Mouse (Mus musculus): ENCODE data around the gene Asxl2. TPM values are rescaled to one million over a fixed set of nuclear protein-coding genes. Genes with fewer than 3 reads are reported as not detected.
A peak's percentile ranks its signal among the peaks of the same experiment; 100 is the strongest.
"Not testable (repeated sequence)": the region's sequence is repeated elsewhere in the genome, so short reads cannot be mapped to it uniquely, and the experiment has no call there.

Asxl2 gene
- polyA plus RNA-seq, 1 experiment from 2014 or later = 19.4 TPM

GRCm38 (mm10) chr12:3396931-3397330, 29.7 kb upstream of the Asxl2 start:
- Histone ChIP-seq H3K9ac (replicated peaks) (no peak overlapping the region), H3K27ac (no peak overlapping the region), H3K36me3 (peaks cover 67% of the 10 kb centered on the region), H3K4me3 (replicated peaks) (no peak overlapping the region), H3K4me2 (no peak overlapping the region), H3K4me1 (replicated peaks) (no peaks in the 10 kb centered on the region), H3K27me3 (no peaks in the 10 kb centered on the region), H3K9me3 (no peaks in the 10 kb centered on the region)
- no peak for ATAC-seq (ENCODE audit: insufficient number of reproducible peaks, insufficient read depth, low FRiP score, low TSS enrichment, low read depth)
- 88% methylated on average over 8 of the region's 8 CpGs for WGBS

DNA sequence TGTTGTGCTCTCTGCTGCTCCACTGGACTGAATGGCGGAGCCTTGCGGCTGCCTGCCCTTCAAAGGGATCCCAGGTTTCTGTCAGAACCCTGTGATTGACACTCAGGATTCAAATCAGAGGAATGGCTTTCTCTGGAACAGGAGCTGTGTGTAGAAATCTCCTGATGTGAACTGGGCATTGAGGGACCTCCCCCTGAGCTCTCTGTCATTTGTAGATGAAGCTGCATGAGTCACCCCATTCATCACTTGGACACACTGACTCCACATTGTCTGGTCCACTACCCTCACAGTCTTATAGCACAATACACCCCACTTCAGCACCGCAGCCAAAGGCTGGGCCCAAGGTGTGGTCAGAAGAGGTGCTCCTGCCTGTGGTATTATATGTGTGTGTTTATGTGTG, 21.0 kb upstream of the Asxl2 start:
- WGBS = 92% methylated on average over 3 of the region's 3 CpGs
- H3K9ac ChIP-seq (replicated peaks); H3K9me3 ChIP-seq; H3K4me2 ChIP-seq; ATAC-seq (ENCODE audit: insufficient number of reproducible peaks, insufficient read depth, low FRiP score, low TSS enrichment, low read depth); H3K27me3 ChIP-seq; H3K27ac ChIP-seq; H3K4me1 ChIP-seq (replicated peaks); H3K4me3 ChIP-seq (replicated peaks): not testable (repeated sequence)
- peaks cover 63% of the 10 kb centered on the region for H3K36me3 ChIP-seq

- no peak overlapping the region for H3K9ac ChIP-seq (replicated peaks)
- H3K27ac ChIP-seq = no peak overlapping the region
- peaks cover 54% of the 10 kb centered on the region for H3K36me3 ChIP-seq
- H3K4me1 ChIP-seq (replicated peaks) = no peaks in the 10 kb centered on the region
- no peak overlapping the region for H3K4me2 ChIP-seq
- H3K9me3 ChIP-seq = no peaks in the 10 kb centered on the region
- no peak for ATAC-seq (ENCODE audit: insufficient number of reproducible peaks, insufficient read depth, low FRiP score, low TSS enrichment, low read depth)
- whole genome bisulfite sequencing = 90% methylated on average over 6 of the region's 6 CpGs
- no peaks in the 10 kb centered on the region for H3K27me3 ChIP-seq
- no peak overlapping the region for H3K4me3 ChIP-seq (replicated peaks)
Measured at GRCm38 (mm10) chr12:3406585-3406984, 20.1 kb upstream of the Asxl2 start.

GRCm38 (mm10) chr12:3414956-3415355, 11.7 kb upstream of the Asxl2 start:
- H3K4me3 ChIP-seq (replicated peaks) = no peak overlapping the region
- WGBS = 92% methylated on average over 4 of the region's 4 CpGs
- H3K36me3 ChIP-seq = peaks cover 22% of the 10 kb centered on the region
- H3K27me3 ChIP-seq = no peaks in the 10 kb centered on the region
- H3K4me2 ChIP-seq = no peak overlapping the region
- H3K4me1 ChIP-seq (replicated peaks) = no peaks in the 10 kb centered on the region
- H3K9ac ChIP-seq (replicated peaks) = no peak overlapping the region
- ATAC-seq (ENCODE audit: insufficient number of reproducible peaks, insufficient read depth, low FRiP score, low TSS enrichment, low read depth) = no peak
- H3K27ac ChIP-seq = no peak overlapping the region
- H3K9me3 ChIP-seq = peaks cover 8% of the 10 kb centered on the region; the same call in 1 of the 2 replicates

- peaks cover 43% of the 10 kb centered on the region for H3K36me3 ChIP-seq
- WGBS = 91% methylated on average over 3 of the region's 3 CpGs
- no peak for ATAC-seq (ENCODE audit: insufficient number of reproducible peaks, insufficient read depth, low FRiP score, low TSS enrichment, low read depth)
- no peak overlapping the region for H3K27ac ChIP-seq
- H3K4me2 ChIP-seq = no peak overlapping the region
- H3K4me1 ChIP-seq (replicated peaks) = no peaks in the 10 kb centered on the region
- H3K27me3 ChIP-seq = no peaks in the 10 kb centered on the region
- H3K4me3 ChIP-seq (replicated peaks) = no peak overlapping the region
- no peak overlapping the region for H3K9ac ChIP-seq (replicated peaks)
- H3K9me3 ChIP-seq = peaks cover 8% of the 10 kb centered on the region; the same call in 1 of the 2 replicates
Measured at GRCm38 (mm10) chr12:3418761-3419160, 7.9 kb upstream of the Asxl2 start.

GRCm38 (mm10) chr12:3420519-3420918, 6.1 kb upstream of the Asxl2 start:
- H3K9me3 ChIP-seq = no peaks in the 10 kb centered on the region
- H3K4me1 ChIP-seq (replicated peaks) = peaks cover 8% of the 10 kb centered on the region
- no peak overlapping the region for H3K4me3 ChIP-seq (replicated peaks)
- H3K4me2 ChIP-seq = no peak overlapping the region
- H3K9ac ChIP-seq (replicated peaks) = no peak overlapping the region
- H3K27me3 ChIP-seq = no peaks in the 10 kb centered on the region
- ATAC-seq (ENCODE audit: insufficient number of reproducible peaks, insufficient read depth, low FRiP score, low TSS enrichment, low read depth) = no peak
- 95% methylated on average over 2 of the region's 2 CpGs for WGBS
- peaks cover 36% of the 10 kb centered on the region for H3K36me3 ChIP-seq
- no peak overlapping the region for H3K27ac ChIP-seq

- WGBS = 95% methylated on average over 1 of the region's 1 CpGs
- peaks cover 25% of the 10 kb centered on the region for H3K36me3 ChIP-seq
- no peak overlapping the region for H3K9ac ChIP-seq (replicated peaks)
- no peak overlapping the region for H3K4me3 ChIP-seq (replicated peaks)
- no peaks in the 10 kb centered on the region for H3K27me3 ChIP-seq
- H3K4me1 ChIP-seq (replicated peaks) = peaks cover 11% of the 10 kb centered on the region
- no peak overlapping the region for H3K27ac ChIP-seq
- no peak for ATAC-seq (ENCODE audit: insufficient number of reproducible peaks, insufficient read depth, low FRiP score, low TSS enrichment, low read depth)
- no peaks in the 10 kb centered on the region for H3K9me3 ChIP-seq
- no peak overlapping the region for H3K4me2 ChIP-seq
Measured at GRCm38 (mm10) chr12:3422786-3423185, 3.9 kb upstream of the Asxl2 start.

DNA sequence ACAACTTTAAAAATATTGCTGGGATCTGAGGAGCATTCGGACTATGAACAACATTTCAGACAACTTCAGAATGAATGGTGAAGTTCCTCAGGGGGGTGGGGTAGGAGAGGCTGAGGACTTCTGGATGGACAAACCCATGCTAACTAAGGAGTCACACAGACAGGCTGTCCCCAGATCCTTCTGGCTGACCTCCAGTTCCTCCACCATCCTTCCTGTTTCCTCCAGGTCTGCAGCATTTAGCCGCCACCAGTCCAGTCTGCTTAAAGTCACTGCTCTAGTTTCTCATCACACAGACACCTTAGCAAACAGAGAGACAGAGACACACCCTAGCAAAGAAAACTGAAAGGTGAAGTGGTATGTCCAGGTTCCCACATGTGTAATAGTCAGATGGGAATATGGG, 2.5 kb upstream of the Asxl2 start:
- Histone ChIP-seq H3K27ac (no peak overlapping the region), H3K27me3 (no peaks in the 10 kb centered on the region), H3K4me3 (replicated peaks) (no peak overlapping the region), H3K4me2 (no peak overlapping the region), H3K4me1 (replicated peaks) (peaks cover 15% of the 10 kb centered on the region), H3K9me3 (no peaks in the 10 kb centered on the region), H3K9ac (replicated peaks) (no peak overlapping the region), H3K36me3 (peaks cover 21% of the 10 kb centered on the region)
- no peak for ATAC-seq (ENCODE audit: insufficient number of reproducible peaks, insufficient read depth, low FRiP score, low TSS enrichment, low read depth)
- WGBS = 90% methylated on average over 2 of the region's 2 CpGs

- ATAC-seq (ENCODE audit: insufficient number of reproducible peaks, insufficient read depth, low FRiP score, low TSS enrichment, low read depth) = no peak
- 47% methylated on average over 15 of the region's 15 CpGs for WGBS
- H3K4me3 ChIP-seq (replicated peaks) = peak overlapping the region; percentile 78
- H3K36me3 ChIP-seq = peaks cover 21% of the 10 kb centered on the region
- H3K27me3 ChIP-seq = no peaks in the 10 kb centered on the region
- peak overlapping the region; percentile 96 for H3K27ac ChIP-seq
- peak overlapping the region; percentile 38 for H3K9ac ChIP-seq (replicated peaks)
- no peaks in the 10 kb centered on the region for H3K9me3 ChIP-seq
- H3K4me1 ChIP-seq (replicated peaks) = peaks cover 15% of the 10 kb centered on the region
- H3K4me2 ChIP-seq = peak overlapping the region; percentile 61
Measured at GRCm38 (mm10) chr12:3425375-3426341, 999 bp upstream of the Asxl2 start.

- Histone ChIP-seq H3K4me3 (replicated peaks) (peak overlapping the region; percentile 78), H3K4me1 (replicated peaks) (peaks cover 15% of the 10 kb centered on the region), H3K9ac (replicated peaks) (peak overlapping the region; percentile 85), H3K9me3 (no peaks in the 10 kb centered on the region), H3K27me3 (no peaks in the 10 kb centered on the region), H3K27ac (peak overlapping the region; percentile 96), H3K36me3 (peaks cover 10% of the 10 kb centered on the region), H3K4me2 (peak overlapping the region; percentile 61)
- under 1% methylated on average over 65 of the region's 65 CpGs for WGBS
- ATAC-seq (ENCODE audit: insufficient number of reproducible peaks, insufficient read depth, low FRiP score, low TSS enrichment, low read depth) = peak; percentile 65
Measured at GRCm38 (mm10) chr12:3427067-3427889, 621 bp downstream of the Asxl2 start.

Data from limb, embryonic 12.5 days (tissue).